Mouse (Mus musculus) ES-E14 (cell line): ENCODE measurements at regions not wholly inside any gene's neighbourhood (a gene's known extent, or its start where the extent isn't known, plus 50 kb on each side); places are given as distances from the start of the nearest gene placed in this dataset.

Experiments
- DNase-seq: peaks from one replicate; pipeline ENCODE4 v3.0.0-alpha.2; 2013; ENCODE audit warnings: low read depth, low spot score
- H3K27ac ChIP-seq: 2 replicates; pipeline ENCODE4 v1.5.1; 2012; ENCODE audit warnings: low read depth, mild to moderate bottlenecking, low read length, moderate library complexity, mixed read lengths; ENCODE audit not compliant: poor library complexity, insufficient read depth, severe bottlenecking
- H3K36me3 ChIP-seq: 2 replicates; pipeline ENCODE4 v1.6.1; 2012; ENCODE audit warnings: mild to moderate bottlenecking, low read length, moderate library complexity, mixed read lengths; ENCODE audit not compliant: control insufficient read depth, poor library complexity, insufficient read depth, severe bottlenecking
- H3K4me1 ChIP-seq, 2 experiments: fragments of 150-350 bp in 1 of 2; sonication (generic) in 1 of 2; 2 replicates each; pipeline ENCODE4 v1.6.1; 2012; ENCODE audit warnings: low read length in 2 of 2, mild to moderate bottlenecking in 1 of 2, mixed read lengths in 1 of 2; ENCODE audit not compliant: control insufficient read depth in 2 of 2, insufficient read depth in 2 of 2, poor library complexity in 1 of 2
- H3K4me3 ChIP-seq, 2 experiments: fragments of 150-350 bp in 1 of 2; sonication (generic) in 1 of 2; 2 replicates each; pipeline ENCODE4 v1.5.1; 2012; ENCODE audit warnings: low read length in 2 of 2, low read depth in 1 of 2, mild to moderate bottlenecking in 1 of 2, mixed read lengths in 1 of 2; ENCODE audit not compliant: insufficient read depth in 1 of 2, poor library complexity in 1 of 2, severe bottlenecking in 1 of 2
- H3K9ac ChIP-seq: 2 replicates; pipeline ENCODE4 v1.6.1; 2012; ENCODE audit warnings: low read depth, mild to moderate bottlenecking, low read length, mixed read lengths; ENCODE audit not compliant: poor library complexity, insufficient read depth, severe bottlenecking
- H3K9me3 ChIP-seq: fragments of 150-350 bp; sonication (generic); 2 replicates; pipeline ENCODE4 v1.6.1; 2012; ENCODE audit warnings: low read depth, mild to moderate bottlenecking, low read length; ENCODE audit not compliant: control insufficient read depth, insufficient read depth
- CHD2 ChIP-seq: IDR thresholded peaks from 2 replicates; pipeline ENCODE4 v1.6.1; 2014; ENCODE audit warnings: mild to moderate bottlenecking, low read depth, low read length, inconsistent platforms
- HCFC1 ChIP-seq: IDR thresholded peaks from 2 replicates; pipeline ENCODE4 v1.6.1; 2012; ENCODE audit warnings: low read length, inconsistent platforms, borderline replicate concordance; ENCODE audit not compliant: insufficient read depth
- MAFK ChIP-seq: IDR thresholded peaks from 2 replicates; pipeline ENCODE4 v1.6.1; 2014; ENCODE audit warnings: mild to moderate bottlenecking, low read depth, low read length, inconsistent platforms; ENCODE audit not compliant: insufficient read depth
- ZC3H11A ChIP-seq: IDR thresholded peaks from 2 replicates; pipeline ENCODE4 v1.6.1; 2012; ENCODE audit warnings: low read depth, mild to moderate bottlenecking, inconsistent platforms, low read length, borderline replicate concordance
- ZNF384 ChIP-seq: IDR thresholded peaks from 2 replicates; pipeline ENCODE4 v1.6.1; 2012; ENCODE audit warnings: low read depth, low read length, inconsistent platforms
- in situ Hi-C, 2 experiments: fragments of 600-800 bp; cut with MboI; formaldehyde crosslinking; loops; one replicate each; pipeline ENCODE4 v1.15.1; 2025; ENCODE audit warnings: low sequenced_read_pairs in 2 of 2, inconsistent platforms in 1 of 2; ENCODE audit not compliant: unreplicated experiment in 2 of 2

DNA sequence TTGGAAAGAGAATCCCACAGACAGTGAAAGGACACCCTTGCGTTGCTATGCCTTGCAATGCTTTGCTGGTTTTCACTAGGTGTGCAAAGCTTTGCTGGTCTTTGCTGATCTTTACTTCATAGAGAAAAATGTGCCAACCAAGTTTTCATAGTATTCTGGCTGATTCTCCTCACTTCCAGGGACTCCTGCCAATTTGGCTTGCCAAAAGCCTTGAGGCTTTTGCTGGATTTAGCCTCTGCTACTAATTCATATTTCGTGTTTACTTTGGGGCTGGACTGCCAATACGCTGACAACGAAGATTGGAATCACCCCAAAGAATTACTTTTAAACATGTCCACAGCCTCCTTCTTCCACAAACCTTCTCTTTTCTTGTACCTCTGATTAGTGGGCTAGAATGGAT, 162.2 kb upstream of the Ednrb start:
- TF ChIP-seq ZC3H11A (no peak), MAFK (no peak), CHD2 (no peak), HCFC1 (no peak), ZNF384 (no peak)
- Histone ChIP-seq H3K9ac (no peak overlapping the region), H3K4me3 (no peak overlapping the region), H3K27ac (no peak overlapping the region), H3K36me3 (no peaks in the 10 kb centered on the region), H3K4me1 (no peaks in the 10 kb centered on the region), H3K9me3 (no peaks in the 10 kb centered on the region)
- in situ Hi-C loops, result no loop called here
- DNase-seq, result no peak

DNA sequence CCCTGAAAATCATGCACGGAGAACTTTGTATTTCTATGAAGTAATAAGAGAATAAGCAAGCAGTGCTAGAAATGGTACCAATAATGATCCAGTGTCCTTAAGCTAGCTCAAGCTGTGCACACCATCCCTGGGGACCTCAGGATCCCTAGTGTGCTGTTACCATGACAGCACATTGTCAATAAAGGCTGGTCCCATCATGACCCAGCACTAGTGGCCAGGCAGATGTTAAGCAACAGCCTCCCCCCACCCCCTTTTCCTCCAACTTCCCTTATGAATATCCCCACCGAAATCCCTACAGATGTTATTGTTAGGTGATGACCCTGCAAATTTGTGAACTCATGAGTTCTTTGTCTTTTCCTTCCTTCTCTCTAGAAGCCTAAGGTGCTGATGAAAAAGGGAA, 160.9 kb upstream of the Ednrb start:
- no peak for TF ChIP-seq HCFC1
- TF ChIP-seq MAFK, result no peak
- no peak for TF ChIP-seq ZNF384
- TF ChIP-seq ZC3H11A, result no peak
- no peak for TF ChIP-seq CHD2
- DNase-seq, result no peak
- H3K4me1 ChIP-seq, result no peaks in the 10 kb centered on the region
- no peaks in the 10 kb centered on the region for H3K36me3 ChIP-seq
- H3K4me3 ChIP-seq, result no peak overlapping the region
- in situ Hi-C loops, result no loop called here
- H3K27ac ChIP-seq, result no peak overlapping the region
- no peaks in the 10 kb centered on the region for H3K9me3 ChIP-seq
- H3K9ac ChIP-seq, result no peak overlapping the region

DNA sequence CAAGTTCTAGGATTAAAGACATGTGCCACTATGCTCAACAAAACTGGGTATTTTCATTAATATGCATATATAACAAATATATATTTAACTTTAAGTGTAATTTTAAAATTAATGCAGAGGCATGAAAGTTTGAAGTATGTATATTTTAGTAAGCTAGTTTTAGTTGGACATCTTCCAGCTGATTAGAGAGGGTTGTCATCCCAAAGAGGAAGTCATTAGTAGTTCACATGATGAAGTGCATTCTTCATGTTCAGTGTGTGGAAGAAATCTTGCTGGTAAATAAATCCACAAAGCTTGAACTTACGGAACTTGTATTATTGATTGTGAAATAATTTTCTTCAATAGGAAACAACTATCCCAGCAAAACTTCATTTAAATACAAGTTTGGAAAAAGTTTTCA, 158.2 kb upstream of the Ednrb start:
- TF ChIP-seq CHD2, result no peak
- TF ChIP-seq ZC3H11A, result no peak
- no peak for TF ChIP-seq ZNF384
- TF ChIP-seq MAFK, result no peak
- TF ChIP-seq HCFC1, result no peak
- Histone ChIP-seq H3K9me3 (no peaks in the 10 kb centered on the region), H3K4me1 (no peaks in the 10 kb centered on the region), H3K36me3 (no peaks in the 10 kb centered on the region), H3K9ac (no peak overlapping the region), H3K4me3 (no peak overlapping the region), H3K27ac (no peak overlapping the region)
- no peak for DNase-seq
- in situ Hi-C loops, result no loop called here

DNA sequence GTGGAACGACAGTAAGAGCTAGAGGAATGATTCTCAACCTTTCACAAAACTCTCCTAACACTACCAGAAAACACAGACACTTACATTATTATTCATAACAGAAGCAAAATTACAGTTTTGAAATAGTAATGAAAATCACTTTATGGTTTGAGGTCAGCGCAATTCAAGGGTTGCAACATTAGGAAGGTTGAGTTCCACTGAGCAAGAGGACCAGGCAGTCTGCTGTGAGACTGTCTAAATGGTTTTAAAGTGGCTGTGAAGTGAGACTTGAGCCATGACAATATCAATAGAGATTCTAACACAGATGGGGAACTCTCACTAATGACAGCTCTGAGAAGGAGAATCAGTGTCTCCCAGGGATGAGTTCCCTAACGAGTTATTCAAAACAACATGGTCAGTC, 146.2 kb upstream of the Ednrb start:
- H3K27ac ChIP-seq, result no peak overlapping the region
- H3K36me3 ChIP-seq, result no peaks in the 10 kb centered on the region
- H3K9me3 ChIP-seq, result no peaks in the 10 kb centered on the region
- no peaks in the 10 kb centered on the region for H3K4me1 ChIP-seq
- DNase-seq, result no peak
- in situ Hi-C loops, result no loop called here
- TF ChIP-seq ZC3H11A (no peak), MAFK (no peak), HCFC1 (no peak), CHD2 (no peak), ZNF384 (no peak)
- H3K4me3 ChIP-seq, result no peak overlapping the region
- no peak overlapping the region for H3K9ac ChIP-seq

DNA sequence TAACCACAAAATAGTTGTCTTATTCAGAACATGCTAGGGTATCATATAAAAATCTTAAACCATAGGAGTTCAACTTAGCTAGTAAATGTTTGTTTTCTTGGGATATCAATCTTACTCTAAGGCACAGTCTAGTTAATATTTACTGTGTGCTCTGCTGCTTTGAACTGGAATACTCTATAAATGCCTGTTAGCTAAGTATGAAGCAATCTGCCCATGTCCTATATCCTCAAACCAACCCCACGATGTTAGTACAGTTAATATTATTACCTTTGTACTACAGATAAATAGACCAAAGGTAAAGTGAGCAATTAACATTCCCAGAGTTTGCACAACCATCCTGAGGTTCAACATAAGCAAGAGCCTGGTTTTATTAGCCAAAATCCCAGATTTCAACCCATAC, 145.7 kb upstream of the Ednrb start:
- no peak for TF ChIP-seq HCFC1
- no peak for TF ChIP-seq CHD2
- TF ChIP-seq MAFK, result no peak
- TF ChIP-seq ZNF384, result no peak
- TF ChIP-seq ZC3H11A, result no peak
- in situ Hi-C loops, result no loop called here
- Histone ChIP-seq H3K9me3 (no peaks in the 10 kb centered on the region), H3K4me3 (no peak overlapping the region), H3K9ac (no peak overlapping the region), H3K4me1 (no peaks in the 10 kb centered on the region), H3K36me3 (no peaks in the 10 kb centered on the region), H3K27ac (no peak overlapping the region)
- DNase-seq, result no peak
